Comparison of ENCODE assay signal across 10 mouse cellular contexts in the genomic region with DNA sequence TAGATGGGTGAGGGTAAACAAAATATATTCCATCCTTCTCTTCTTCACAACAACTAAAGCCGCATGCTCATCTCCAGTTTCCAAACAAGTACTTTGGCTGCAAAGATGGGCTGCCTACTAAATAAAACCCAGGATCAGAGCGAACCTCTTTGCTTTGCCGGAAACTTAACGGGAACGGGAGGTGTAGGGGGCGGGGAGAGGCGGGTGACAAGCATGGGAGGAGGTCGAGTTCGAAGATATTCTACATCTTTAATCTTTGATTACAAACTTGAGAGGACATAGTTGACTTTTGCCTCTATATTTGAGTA. TPM values are rescaled to one million over a fixed set of nuclear protein-coding genes. Genes with fewer than 3 reads are reported as not detected.
A peak's percentile ranks its signal among the peaks of the same experiment; 100 is the strongest.
DNase-seq lines count a peak whose midpoint lies in the region; ATAC-seq lines count a peak whose summit lies in the region.
"Had no signal": no experiment of that assay in that cellular context is flagged by ENCODE, and none has a peak within 500 bp of the region (broad histone marks: within the 10 kb centered on the region; RNA-seq: fewer than 3 reads in every experiment).

No protein-coding gene starts in this region.

- H3K36me3 ChIP-seq in embryonic facial prominence, embryonic 15.5 days: no peaks in the 10 kb centered on the region
- peaks cover 3% of the 10 kb centered on the region; the same call in 1 of the 2 replicates for H3K36me3 ChIP-seq in limb, embryonic 12.5 days
- no peaks in the 10 kb centered on the region for H3K36me3 ChIP-seq in midbrain, embryonic 13.5 days

- DNase-seq in kidney, adult 11 months: peak; percentile 17
- DNase-seq in kidney, adult 9 months: no peak
- peak; percentile 51 for DNase-seq in adrenal gland, adult 2 months
- DNase-seq in heart, postnatal 10 days: peak; percentile 57 to 68
- peak; percentile 38 for DNase-seq in testis, postnatal 14 days (ENCODE audit: low spot score)

- H3K27ac ChIP-seq in embryonic facial prominence, embryonic 15.5 days (replicated peaks): peak overlapping the region; percentile 86
- peak overlapping the region; percentile 79 for H3K27ac ChIP-seq in limb, embryonic 12.5 days
- peak overlapping the region; percentile 68 for H3K27ac ChIP-seq in midbrain, embryonic 13.5 days

- intact Hi-C loops in heart, postnatal 10 days (cut with DNase I): loop anchor here (1.0 to 10.0 kb wide), 3 partner anchors 70 to 554 kb away; no protein-coding TSS in a partner anchor

- no peaks in the 10 kb centered on the region for H3K9me3 ChIP-seq in embryonic facial prominence, embryonic 15.5 days (replicated peaks)
- no peaks in the 10 kb centered on the region for H3K9me3 ChIP-seq in limb, embryonic 12.5 days
- no peaks in the 10 kb centered on the region for H3K9me3 ChIP-seq in midbrain, embryonic 13.5 days

- H3K4me3 ChIP-seq in embryonic facial prominence, embryonic 15.5 days (replicated peaks): peak overlapping the region; percentile 85
- peak overlapping the region; percentile 85 for H3K4me3 ChIP-seq in limb, embryonic 12.5 days (replicated peaks)
- H3K4me3 ChIP-seq in midbrain, embryonic 13.5 days (replicated peaks): peak overlapping the region; percentile 94

- ATAC-seq in embryonic facial prominence, embryonic 15.5 days (ENCODE audit: insufficient number of reproducible peaks, low FRiP score, low TSS enrichment, low read depth): no peak
- ATAC-seq in limb, embryonic 12.5 days (ENCODE audit: insufficient number of reproducible peaks, insufficient read depth, low FRiP score, low TSS enrichment, low read depth): no peak
- ATAC-seq in midbrain, embryonic 13.5 days: no peak

- 0% methylated on average over 9 of the region's 9 CpGs for WGBS in embryonic facial prominence, embryonic 15.5 days
- 1% methylated on average over 9 of the region's 9 CpGs for WGBS in limb, embryonic 12.5 days
- WGBS in midbrain, embryonic 13.5 days: under 1% methylated on average over 9 of the region's 9 CpGs

- peak overlapping the region; percentile 31; the same call in 1 of the 2 replicates for H3K9ac ChIP-seq in embryonic facial prominence, embryonic 15.5 days
- peak overlapping the region; percentile 50; the same call in 1 of the 2 replicates for H3K9ac ChIP-seq in limb, embryonic 12.5 days (replicated peaks)
- peak overlapping the region; percentile 33; the same call in 1 of the 2 replicates for H3K9ac ChIP-seq in midbrain, embryonic 13.5 days (replicated peaks)

- peaks cover 8% of the 10 kb centered on the region for H3K4me1 ChIP-seq in embryonic facial prominence, embryonic 15.5 days
- peaks cover 14% of the 10 kb centered on the region for H3K4me1 ChIP-seq in limb, embryonic 12.5 days (replicated peaks)
- peaks cover 23% of the 10 kb centered on the region for H3K4me1 ChIP-seq in midbrain, embryonic 13.5 days (replicated peaks)

- peak overlapping the region; percentile 91 for H3K4me2 ChIP-seq in embryonic facial prominence, embryonic 15.5 days (replicated peaks)
- peak overlapping the region; percentile 97 for H3K4me2 ChIP-seq in limb, embryonic 12.5 days
- H3K4me2 ChIP-seq in midbrain, embryonic 13.5 days (replicated peaks): peak overlapping the region; percentile 77

- no peaks in the 10 kb centered on the region for H3K27me3 ChIP-seq in embryonic facial prominence, embryonic 15.5 days
- peaks cover 3% of the 10 kb centered on the region; the same call in 1 of the 2 replicates for H3K27me3 ChIP-seq in limb, embryonic 12.5 days
- H3K27me3 ChIP-seq in midbrain, embryonic 13.5 days: no peaks in the 10 kb centered on the region; the same call in 1 of the 2 replicates
- H3K27me3 ChIP-seq: Patski had no signal

RNA-seq across cellular contexts. Expression of a gene that starts 0.7 kb away (rescaled TPM):
- 100 to 1,000 TPM; 140 to 212 TPM for total RNA-seq in adrenal gland, adult 2 months (2021)
- polyA plus RNA-seq in adrenal gland, adult 2 months (2012; rRNA removed): 77.1 and 97.5 TPM in 2 replicates
- polyA plus RNA-seq in embryonic facial prominence, embryonic 15.5 days (2015; fragmentation: Nextera tagmentation; extraction: Ambion mirVana): 67.1 and 70.6 TPM in 2 replicates
- 100 to 1,000 TPM; 320 to 335 TPM for total RNA-seq in heart, postnatal 10 days (2021)
- 58.6 and 67.7 TPM in 2 replicates for polyA plus RNA-seq in limb, embryonic 12.5 days (2016; fragmentation: Nextera tagmentation; extraction: Ambion mirVana)
- 57.9 and 58.3 TPM in 2 replicates for polyA plus RNA-seq in midbrain, embryonic 13.5 days (2015; fragmentation: Nextera tagmentation; extraction: Ambion mirVana)

RNA-seq across cellular contexts. Expression of a gene that starts 53.9 kb away (rescaled TPM):
- total RNA-seq in adrenal gland, adult 2 months (2021): not detected
- not detected in 2 replicates for polyA plus RNA-seq in adrenal gland, adult 2 months (2012; rRNA removed)
- 0.49 TPM in 1 of 2 replicates, not detected in the other for polyA plus RNA-seq in embryonic facial prominence, embryonic 15.5 days (2015; fragmentation: Nextera tagmentation; extraction: Ambion mirVana)
- not detected for total RNA-seq in heart, postnatal 10 days (2021)
- polyA plus RNA-seq in limb, embryonic 12.5 days (2016; fragmentation: Nextera tagmentation; extraction: Ambion mirVana): not detected in 2 replicates
- polyA plus RNA-seq in midbrain, embryonic 13.5 days (2015; fragmentation: Nextera tagmentation; extraction: Ambion mirVana): not detected in 2 replicates
- polyA plus RNA-seq: large intestine, adult 2 months had no signal
